Mouse (Mus musculus): ENCODE results near the gene Dph7. TPM values are rescaled to one million over a fixed set of nuclear protein-coding genes. Genes with fewer than 3 reads are reported as not detected.

Gene Dph7
- polyA plus RNA-seq, 1 experiment from 2014 or later: 16.6 TPM

Small RNAs within 50 kb of the gene (microRNA-seq; reads per million reads assigned to microRNA genes)
- not detected for gene Gm22875

Other genes with a start within 250 kb of the Dph7 start
- 0.02 and 0.05 TPM in 2 replicates for gene Cacna1b, start 199.2 kb upstream of the Dph7 start, polyA plus RNA-seq (2016; fragmentation: Nextera tagmentation; extraction: Ambion mirVana)
- gene Ehmt1, start 42.8 kb upstream of the Dph7 start, polyA plus RNA-seq (2016; fragmentation: Nextera tagmentation; extraction: Ambion mirVana): 30.7 and 31.7 TPM in 2 replicates
- gene Arrdc1, start 27.1 kb upstream of the Dph7 start, polyA plus RNA-seq (2016; fragmentation: Nextera tagmentation; extraction: Ambion mirVana): 20.2 and 21.8 TPM in 2 replicates
- 19.8 and 24.0 TPM in 2 replicates for gene Zmynd19, start 12.6 kb upstream of the Dph7 start, polyA plus RNA-seq (2016; fragmentation: Nextera tagmentation; extraction: Ambion mirVana)
- 109 and 113 TPM in 2 replicates for gene Mrpl41, start 12.7 kb downstream of the Dph7 start, polyA plus RNA-seq (2016; fragmentation: Nextera tagmentation; extraction: Ambion mirVana)
- gene Pnpla7, start 13.6 kb downstream of the Dph7 start, polyA plus RNA-seq (2016; fragmentation: Nextera tagmentation; extraction: Ambion mirVana): 16.5 and 17.0 TPM in 2 replicates
- 16.1 and 17.0 TPM in 2 replicates for gene Nsmf, start 92.0 kb downstream of the Dph7 start, polyA plus RNA-seq (2016; fragmentation: Nextera tagmentation; extraction: Ambion mirVana)
- 1.2 and 1.4 TPM in 2 replicates for gene Entpd8, start 117.9 kb downstream of the Dph7 start, polyA plus RNA-seq (2016; fragmentation: Nextera tagmentation; extraction: Ambion mirVana)
- gene Noxa1, start 132.7 kb downstream of the Dph7 start, polyA plus RNA-seq (2016; fragmentation: Nextera tagmentation; extraction: Ambion mirVana): 0.64 and 0.71 TPM in 2 replicates
- 5.9 and 6.2 TPM in 2 replicates for gene Nrarp, start 218.4 kb downstream of the Dph7 start, polyA plus RNA-seq (2016; fragmentation: Nextera tagmentation; extraction: Ambion mirVana)
- gene Tor4a, start 234.5 kb downstream of the Dph7 start, polyA plus RNA-seq (2016; fragmentation: Nextera tagmentation; extraction: Ambion mirVana): 7.2 and 7.4 TPM in 2 replicates
- 56.7 and 61.5 TPM in 2 replicates for gene Nelfb, start 249.1 kb downstream of the Dph7 start, polyA plus RNA-seq (2016; fragmentation: Nextera tagmentation; extraction: Ambion mirVana)